Mouse (Mus musculus) forelimb bud, embryonic 11.5 days (tissue): ENCODE measurements around the gene Cenpo.

Experiments used
- DNase-seq: peaks from one replicate; pipeline ENCODE4 v3.0.0-alpha.2; 2012; ENCODE audit warnings: low read depth, low spot score

Gene Cenpo

DNA sequence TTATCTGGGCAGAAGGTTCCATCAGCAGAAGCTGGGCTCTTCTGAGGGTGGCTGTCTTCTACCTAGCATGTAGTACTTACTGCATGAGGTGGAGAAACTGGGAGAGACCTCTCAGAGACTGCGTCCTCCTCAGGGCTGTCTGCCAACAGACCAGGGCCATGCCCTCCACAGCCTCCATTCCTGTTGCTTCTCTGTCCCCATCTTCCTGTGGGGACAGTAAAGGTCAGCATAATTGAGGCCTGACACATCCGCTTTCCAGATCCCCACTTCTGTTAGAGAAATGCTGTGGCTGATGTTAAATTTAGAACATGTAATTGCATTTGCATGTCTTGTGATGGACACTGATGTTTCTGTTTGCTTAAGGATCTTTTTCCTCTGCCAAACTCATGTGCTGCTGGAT is 83.2 kb downstream of the Cenpo start:
- DNase-seq = no peak
